Mouse (Mus musculus) stomach, embryonic 14.5 days (tissue): ENCODE results near the gene Aldoart2. TPM values are rescaled to one million over a fixed set of nuclear protein-coding genes. Genes with fewer than 3 reads are reported as not detected.
A peak's percentile ranks its signal among the peaks of the same experiment; 100 is the strongest.
"Not testable (repeated sequence)": the region's sequence is repeated elsewhere in the genome, so short reads cannot be mapped to it uniquely, and the experiment has no call there.

Experiments used
- ATAC-seq: fragments of 200-750 bp; cut with Nextera tagmentation; 2 replicates; pipeline ENCODE4 v1.8.0; 2017; ENCODE audit warnings: low read depth, moderate TSS enrichment; ENCODE audit not compliant: insufficient number of reproducible peaks, insufficient read depth, low FRiP score
- H3K27ac ChIP-seq: fragments of 300-500 bp; sonication (generic); 2 replicates; pipeline ENCODE4 v1.5.1; 2014; ENCODE audit warnings: mild to moderate bottlenecking, low read length, moderate library complexity, mixed read lengths
- H3K27me3 ChIP-seq: fragments of 300-500 bp; sonication (generic); 2 replicates; pipeline ENCODE4 v1.6.1; 2014; ENCODE audit warnings: low read length, control low read depth, mixed read lengths; ENCODE audit not compliant: control insufficient read depth, insufficient read depth
- H3K36me3 ChIP-seq: fragments of 300-500 bp; sonication (generic); 2 replicates; pipeline ENCODE4 v1.6.1; 2014; ENCODE audit warnings: mild to moderate bottlenecking, control low read depth, low read length, moderate library complexity, mixed read lengths; ENCODE audit not compliant: control insufficient read depth, insufficient read depth
- H3K4me1 ChIP-seq: fragments of 300-500 bp; sonication (generic); 2 replicates; pipeline ENCODE4 v1.6.1; 2014; ENCODE audit warnings: low read length, control low read depth, mixed read lengths; ENCODE audit not compliant: control insufficient read depth, insufficient read depth
- H3K4me2 ChIP-seq: fragments of 300-500 bp; sonication (generic); replicated peaks from 2 replicates; pipeline ENCODE4 v1.6.1; 2014; ENCODE audit warnings: low read depth, low read length, control low read depth
- H3K4me3 ChIP-seq: fragments of 300-500 bp; sonication (generic); 2 replicates; pipeline ENCODE4 v1.5.1; 2014; ENCODE audit warnings: low read depth, low read length, control low read depth
- H3K9ac ChIP-seq: fragments of 300-500 bp; sonication (generic); replicated peaks from 2 replicates; pipeline ENCODE4 v1.6.1; 2014; ENCODE audit warnings: low read depth, mild to moderate bottlenecking, control low read depth, low read length, moderate library complexity, mixed read lengths
- H3K9me3 ChIP-seq: fragments of 300-500 bp; sonication (generic); 2 replicates; pipeline ENCODE4 v1.6.1; 2016; ENCODE audit warnings: low read depth, low read length, control low read depth; ENCODE audit not compliant: control insufficient read depth
- WGBS: fragments of 180-500 bp; shearing (Covaris S2); extraction: QIAGEN DNeasy Blood & Tissue Kit; methylation state at CpG from one replicate; pipeline ENCODE4 v1.1.7; 2014; 5-methylcytosine and 5-hydroxymethylcytosine counted together
- polyA plus RNA-seq: library from polyadenylated mRNA; unstranded; fragments of >200 nt; fragmentation: Nextera tagmentation; extraction: Ambion mirVana; gene quantifications from 2 replicates; pipeline ENCODE4 v1.2.1, GENCODE M21; 2014

The Aldoart2 gene
- polyA plus RNA-seq, result not detected in 2 replicates

DNA sequence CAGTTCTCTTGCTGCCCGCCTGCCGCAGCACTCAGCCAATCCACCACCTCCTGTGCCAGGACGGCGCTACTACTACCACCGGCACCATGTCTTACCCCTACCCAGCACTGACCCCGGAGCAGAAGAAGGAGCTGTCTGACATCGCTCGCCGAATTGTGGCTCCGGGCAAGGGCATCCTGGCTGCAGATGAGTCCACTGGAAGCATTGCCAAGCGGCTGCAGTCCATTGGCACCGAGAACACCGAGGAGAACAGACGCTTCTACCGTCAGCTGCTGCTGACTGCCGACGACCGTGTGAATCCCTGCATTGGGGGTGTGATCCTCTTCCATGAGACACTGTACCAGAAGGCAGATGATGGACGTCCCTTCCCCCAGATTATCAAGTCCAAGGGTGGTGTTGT is at the start of gene Aldoart2:
Gene Aldoart2 (plus strand): TSS at position 34 of the 400 bp plus-strand sequence.
- Histone ChIP-seq H3K9me3 (no peaks in the 10 kb centered on the region), H3K27me3 (no peaks in the 10 kb centered on the region), H3K4me1 (no peaks in the 10 kb centered on the region), H3K9ac (no peak within 1 kb of the TSS), H3K4me2 (no peak within 1 kb of the TSS), H3K27ac (no peak within 1 kb of the TSS), H3K4me3 (no peak within 1 kb of the TSS), H3K36me3 (no peaks in the 10 kb centered on the region)
- ATAC-seq, result no peak
- 96% methylated on average over 19 of the region's 19 CpGs for WGBS

DNA sequence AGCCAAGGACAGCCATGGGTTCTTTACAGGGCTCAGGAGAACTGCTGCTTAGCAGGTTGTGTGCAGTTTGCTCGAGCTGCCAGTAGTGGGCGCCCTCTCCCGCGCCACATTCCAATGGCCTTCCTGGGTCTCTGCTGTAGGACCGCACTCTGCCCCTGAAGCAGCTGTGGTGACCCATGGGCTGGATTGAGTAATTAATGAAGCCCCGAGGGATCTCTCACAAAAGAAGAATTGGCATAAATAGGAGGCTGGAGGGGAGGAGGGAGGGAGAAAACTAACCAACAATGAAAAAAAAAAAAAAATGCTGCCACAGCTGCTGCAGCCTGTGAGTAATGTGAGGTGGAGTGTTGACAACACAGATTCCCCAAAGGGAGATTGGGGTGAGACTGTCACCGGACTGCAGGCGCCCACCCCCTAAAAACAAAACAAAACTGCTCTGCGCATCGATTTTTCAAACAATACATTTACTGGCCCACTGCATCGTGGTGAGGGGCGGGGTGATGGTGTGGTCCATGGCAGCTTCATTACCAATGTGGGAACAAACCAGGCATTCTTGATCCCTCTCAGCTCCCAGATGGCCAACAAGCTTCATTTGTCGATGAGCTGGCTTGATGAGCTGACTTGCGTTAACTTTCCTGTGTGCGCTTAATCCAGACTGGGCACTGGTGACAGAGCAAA is 46.8 kb upstream of the Aldoart2 start:
- no peak overlapping the region for H3K9ac ChIP-seq
- H3K4me3 ChIP-seq, result no peak overlapping the region
- no peaks in the 10 kb centered on the region for H3K36me3 ChIP-seq
- no peaks in the 10 kb centered on the region for H3K27me3 ChIP-seq
- H3K4me1 ChIP-seq, result no peaks in the 10 kb centered on the region
- 51% methylated on average over 15 of the region's 15 CpGs for WGBS
- no peak overlapping the region for H3K27ac ChIP-seq
- no peak overlapping the region for H3K4me2 ChIP-seq
- no peak for ATAC-seq
- H3K9me3 ChIP-seq, result no peaks in the 10 kb centered on the region

- Histone ChIP-seq H3K27ac (no peak overlapping the region), H3K4me2 (no peak overlapping the region), H3K9me3 (no peaks in the 10 kb centered on the region), H3K4me3 (no peak overlapping the region), H3K36me3 (no peaks in the 10 kb centered on the region), H3K27me3 (no peaks in the 10 kb centered on the region), H3K4me1 (no peaks in the 10 kb centered on the region), H3K9ac (no peak overlapping the region)
- ATAC-seq, result no peak
- WGBS, result 70% methylated on average over 15 of the region's 15 CpGs
Observed at GRCm38 (mm10) chr12:55526983-55527752, 37.9 kb upstream of the Aldoart2 start.

GRCm38 (mm10) chr12:55536537-55537135 is 28.4 kb upstream of the Aldoart2 start:
- ATAC-seq, result no peak
- WGBS, result 7% methylated on average over 14 of the region's 14 CpGs
- no peak overlapping the region for H3K27ac ChIP-seq
- H3K4me3 ChIP-seq, result no peak overlapping the region
- no peaks in the 10 kb centered on the region for H3K36me3 ChIP-seq
- no peaks in the 10 kb centered on the region for H3K9me3 ChIP-seq
- no peak overlapping the region for H3K4me2 ChIP-seq
- H3K27me3 ChIP-seq, result no peaks in the 10 kb centered on the region
- no peak overlapping the region for H3K9ac ChIP-seq
- no peaks in the 10 kb centered on the region for H3K4me1 ChIP-seq

- Histone ChIP-seq H3K9ac (no peak overlapping the region), H3K4me3 (no peak overlapping the region), H3K36me3 (no peaks in the 10 kb centered on the region), H3K9me3 (no peaks in the 10 kb centered on the region), H3K27me3 (no peaks in the 10 kb centered on the region), H3K4me2 (no peak overlapping the region), H3K4me1 (no peaks in the 10 kb centered on the region), H3K27ac (no peak overlapping the region)
- ATAC-seq, result no peak
- 49% methylated on average over 7 of the region's 7 CpGs for WGBS
Observed at GRCm38 (mm10) chr12:55537742-55538141, 27.3 kb upstream of the Aldoart2 start.

DNA sequence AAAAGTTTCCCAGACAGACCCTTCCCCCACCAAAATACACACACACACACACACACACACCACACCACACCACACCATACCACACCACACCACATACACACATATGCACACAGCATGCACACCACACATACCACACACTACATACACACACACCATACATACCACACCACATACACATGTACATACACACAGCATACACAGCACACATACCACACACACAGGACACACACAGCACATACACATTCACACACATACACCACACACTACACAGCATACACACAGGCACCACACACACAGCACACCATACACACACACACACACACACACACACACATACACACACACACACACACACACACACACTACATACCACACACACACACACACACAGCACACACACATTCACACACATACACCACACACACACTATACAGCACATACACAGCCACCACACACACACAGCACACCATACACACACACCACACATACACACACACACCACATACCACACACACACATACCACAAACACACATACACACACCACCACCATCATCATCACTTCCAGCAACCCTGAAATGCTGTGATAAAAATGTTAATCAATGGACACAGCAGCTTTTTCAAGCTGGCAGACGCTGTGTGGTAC is 26.6 kb upstream of the Aldoart2 start:
- peak; percentile 75 for ATAC-seq
- Histone ChIP-seq H3K27me3 (no peaks in the 10 kb centered on the region), H3K9ac (no peak overlapping the region), H3K36me3 (no peaks in the 10 kb centered on the region), H3K4me3 (no peak overlapping the region), H3K27ac (no peak overlapping the region), H3K4me1 (no peaks in the 10 kb centered on the region), H3K9me3 (no peaks in the 10 kb centered on the region), H3K4me2 (no peak overlapping the region)
- 76% methylated on average over 1 of the region's 1 CpGs for WGBS

DNA sequence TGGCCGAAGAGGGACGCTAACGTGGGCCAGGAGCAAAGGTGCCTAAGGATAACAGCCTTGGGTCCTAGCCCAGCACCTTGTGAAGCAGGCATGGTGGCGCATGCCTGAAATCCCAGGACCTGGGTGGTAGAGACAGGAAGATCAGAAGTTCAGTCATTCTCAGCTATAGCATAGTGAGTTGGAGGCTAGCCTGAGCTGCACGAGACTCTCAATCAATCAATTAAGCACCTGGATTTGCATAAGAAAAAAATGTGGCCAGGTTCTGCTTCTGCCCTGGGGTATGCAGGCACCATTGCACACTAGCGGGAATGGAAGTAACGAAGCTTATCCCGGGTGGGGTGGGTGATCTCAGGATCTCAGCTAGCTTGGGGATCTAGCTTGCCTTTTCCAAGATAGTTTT is 25.9 kb upstream of the Aldoart2 start:
- H3K27ac ChIP-seq, result no peak overlapping the region
- no peak overlapping the region for H3K4me3 ChIP-seq
- WGBS, result 63% methylated on average over 8 of the region's 8 CpGs
- no peaks in the 10 kb centered on the region for H3K4me1 ChIP-seq
- H3K36me3 ChIP-seq, result no peaks in the 10 kb centered on the region
- H3K4me2 ChIP-seq, result no peak overlapping the region
- no peak for ATAC-seq
- H3K27me3 ChIP-seq, result no peaks in the 10 kb centered on the region
- no peaks in the 10 kb centered on the region for H3K9me3 ChIP-seq
- no peak overlapping the region for H3K9ac ChIP-seq

- H3K4me1 ChIP-seq, H3K4me3 ChIP-seq, H3K9ac ChIP-seq, H3K4me2 ChIP-seq, H3K27ac ChIP-seq, H3K27me3 ChIP-seq, H3K9me3 ChIP-seq, ATAC-seq, H3K36me3 ChIP-seq: not testable (repeated sequence)
- WGBS, result 76% methylated on average over 6 of the region's 6 CpGs
Observed at GRCm38 (mm10) chr12:55554901-55555300, 10.1 kb upstream of the Aldoart2 start.
